Mouse (Mus musculus) C2C12 (cell line): ENCODE data around the gene Zkscan17.

Experiments used
- CTCF ChIP-seq: IDR thresholded peaks from one replicate; pipeline ENCODE4 v1.5.1; 2011; ENCODE audit not compliant: control insufficient read depth, insufficient read depth, insufficient read length
- MAX ChIP-seq: IDR thresholded peaks from one replicate; pipeline ENCODE4 v1.6.1; 2011; ENCODE audit warnings: mild to moderate bottlenecking, control low read depth
- MYOD1 ChIP-seq: IDR thresholded peaks from one replicate; pipeline ENCODE4 v1.6.1; 2011; ENCODE audit warnings: low read depth; ENCODE audit not compliant: control insufficient read depth, insufficient read length
- MYOG ChIP-seq: IDR thresholded peaks from one replicate; pipeline ENCODE4 v1.6.1; 2011; ENCODE audit not compliant: control insufficient read depth, insufficient read length; ENCODE audit errors: extremely low read depth
- USF1 ChIP-seq: IDR thresholded peaks from one replicate; pipeline ENCODE4 v1.6.1; 2011; ENCODE audit warnings: low read depth, mild to moderate bottlenecking, control low read depth, moderate library complexity

GRCm38 (mm10) chr11:59497747-59498146, 28.8 kb downstream of the Zkscan17 start:
- TF ChIP-seq CTCF (no peak), MYOD1 (no peak), USF1 (no peak), MAX (no peak), MYOG (no peak)
